Mouse (Mus musculus) yolk sac, embryonic 10.5 days (tissue): ENCODE results near the gene Arid3a.

Experiments used
- DNase-seq: peaks from one replicate; pipeline ENCODE4 v3.0.0-alpha.2; 2017; ENCODE audit warnings: low spot score

Gene Arid3a

DNA sequence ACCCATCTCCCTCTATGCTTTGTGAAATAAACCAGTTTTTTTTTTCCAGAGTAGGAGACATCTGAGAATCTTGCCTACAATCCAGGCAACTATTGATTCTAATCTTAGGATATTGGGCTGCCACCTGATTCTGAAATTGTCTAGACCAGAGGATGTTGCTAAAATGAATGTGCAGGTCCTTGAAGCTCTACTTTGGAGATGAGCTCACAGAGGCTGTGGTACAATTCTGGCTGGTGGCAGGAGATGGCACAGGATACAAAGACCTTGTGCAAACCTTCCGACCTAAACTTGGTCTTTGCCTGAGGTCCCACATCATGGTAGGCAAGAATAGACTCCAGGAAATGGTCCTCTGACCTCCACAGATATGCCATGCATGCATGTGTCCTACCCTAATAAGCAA, 68.8 kb downstream of the Arid3a start:
- no peak for DNase-seq

DNA sequence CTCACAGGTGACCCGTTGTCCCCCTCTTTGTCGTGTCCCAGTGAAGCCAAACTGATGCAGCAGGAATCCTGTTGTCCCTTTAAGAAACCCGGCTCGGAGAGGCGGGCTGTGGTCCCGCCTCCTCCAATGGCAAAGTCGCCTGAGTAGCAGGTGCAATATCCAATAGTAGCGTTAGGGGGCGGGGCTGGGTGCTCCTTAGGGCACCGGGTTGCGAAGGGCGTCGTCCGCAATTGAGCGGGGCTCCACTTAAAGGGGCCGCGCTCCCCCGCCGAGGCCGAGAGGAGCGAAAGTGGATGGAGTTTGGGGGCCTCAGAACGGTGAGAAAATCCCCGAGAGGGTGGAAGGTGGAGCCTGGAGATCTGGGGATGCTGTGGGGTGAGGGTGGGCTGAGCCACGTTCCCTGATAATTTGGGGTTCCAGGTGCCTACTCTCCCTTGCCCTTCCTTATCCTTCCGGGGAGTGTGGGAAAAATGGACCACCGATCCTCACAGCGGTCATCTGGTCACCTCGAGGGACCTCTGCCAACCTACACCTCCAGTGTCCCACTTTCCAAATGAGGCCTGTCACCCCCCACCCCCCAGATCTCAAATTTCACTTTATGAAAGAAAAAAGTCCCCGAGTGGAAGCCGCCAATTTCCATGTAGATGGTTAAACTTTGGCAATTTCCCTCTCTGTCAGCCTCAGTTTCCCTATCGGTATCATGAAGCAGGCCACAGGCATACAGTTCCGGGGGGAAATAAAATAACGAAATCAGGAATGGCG, 69.6 kb downstream of the Arid3a start, which contains the start of gene Abca7:
TSS of gene Abca7 (plus strand) at position 223 of the 762 bp plus-strand sequence.
- peak; percentile 95 for DNase-seq

DNA sequence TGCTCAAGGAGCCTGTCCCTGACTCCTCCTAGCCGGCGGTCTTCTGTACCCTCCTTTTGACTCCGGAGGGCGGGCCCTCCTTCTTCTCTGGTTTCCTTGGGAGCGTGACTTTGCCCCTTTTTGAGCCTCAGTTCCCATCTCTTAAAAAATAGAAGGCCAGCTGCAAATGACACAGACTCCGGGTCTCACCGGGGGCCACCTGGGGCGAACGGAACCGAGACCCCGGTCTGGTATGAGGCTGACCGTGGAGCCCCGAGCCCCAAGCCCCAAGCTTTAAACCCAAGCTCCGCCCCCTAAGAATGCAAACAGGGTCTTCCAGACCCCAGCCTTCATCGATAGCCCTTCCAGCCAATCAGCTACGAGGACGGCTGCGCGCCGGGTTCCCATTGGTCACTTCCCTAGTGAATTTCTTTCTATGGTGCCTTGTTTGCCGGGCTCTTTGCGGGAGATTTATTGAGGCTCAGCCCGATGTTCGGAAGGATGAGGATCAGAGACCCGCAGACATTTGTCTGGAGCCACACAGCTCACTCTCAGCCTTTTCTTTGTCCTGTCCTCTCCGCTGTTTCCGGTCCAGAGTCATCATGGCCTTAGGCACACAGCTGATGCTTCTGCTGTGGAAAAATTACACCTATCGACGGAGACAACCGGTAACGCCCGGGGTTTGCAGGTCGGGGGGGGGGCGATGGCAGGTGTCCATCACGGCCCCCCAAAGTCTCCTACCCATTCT, 70.4 kb downstream of the Arid3a start:
- DNase-seq: peak; percentile 86

DNA sequence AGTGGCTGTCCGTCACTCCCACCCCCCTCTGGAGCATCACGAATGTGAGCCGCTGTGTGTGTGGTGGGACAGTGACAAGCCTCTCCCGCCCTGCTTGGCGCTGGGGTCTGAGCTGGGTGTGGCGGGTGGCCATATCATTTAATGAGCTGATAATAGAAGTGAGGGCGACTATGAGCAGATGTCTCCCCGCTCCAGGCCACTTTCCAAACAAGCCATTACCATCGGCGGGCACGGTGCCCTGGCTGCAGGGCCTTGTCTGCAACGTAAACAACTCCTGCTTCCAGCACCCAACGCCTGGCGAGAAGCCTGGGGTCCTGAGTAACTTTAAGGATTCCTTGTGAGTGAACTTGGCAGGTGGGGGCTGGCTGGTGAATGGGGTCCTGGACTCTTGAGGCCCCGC, 71.0 kb downstream of the Arid3a start:
- DNase-seq: no peak

DNA sequence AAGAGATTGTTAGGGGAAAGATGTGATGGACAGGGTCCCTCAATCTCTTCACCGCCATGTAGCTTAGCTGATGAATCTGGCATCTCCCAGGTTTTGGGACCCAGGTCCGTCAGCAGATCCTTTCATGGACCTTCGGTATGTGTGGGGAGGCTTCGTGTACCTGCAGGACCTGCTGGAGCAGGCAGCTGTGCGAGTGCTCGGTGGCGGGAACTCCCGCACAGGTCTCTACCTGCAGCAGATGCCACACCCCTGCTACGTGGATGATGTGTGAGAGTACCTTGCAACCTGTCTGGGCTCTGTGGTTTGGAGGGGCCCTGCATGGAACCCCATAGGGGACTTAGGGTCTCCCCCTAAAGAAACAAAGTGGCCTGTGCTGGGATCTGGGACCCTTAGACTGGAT, 75.1 kb downstream of the Arid3a start:
- DNase-seq: no peak

DNA sequence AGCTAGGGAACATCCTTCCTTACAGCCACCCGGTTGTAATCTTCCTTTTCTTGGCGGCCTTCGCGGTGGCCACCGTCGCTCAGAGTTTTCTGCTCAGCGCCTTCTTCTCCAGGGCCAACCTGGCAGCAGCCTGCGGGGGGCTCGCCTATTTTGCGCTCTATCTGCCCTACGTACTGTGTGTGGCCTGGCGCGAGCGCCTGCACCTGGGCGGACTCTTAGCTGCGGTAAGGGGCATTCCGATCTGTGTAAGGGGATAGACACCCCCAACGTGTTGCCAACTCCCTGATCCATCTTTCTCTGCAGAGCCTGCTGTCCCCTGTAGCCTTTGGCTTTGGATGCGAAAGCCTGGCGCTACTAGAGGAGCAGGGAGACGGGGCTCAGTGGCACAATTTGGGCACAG, 76.0 kb downstream of the Arid3a start:
- no peak for DNase-seq

DNA sequence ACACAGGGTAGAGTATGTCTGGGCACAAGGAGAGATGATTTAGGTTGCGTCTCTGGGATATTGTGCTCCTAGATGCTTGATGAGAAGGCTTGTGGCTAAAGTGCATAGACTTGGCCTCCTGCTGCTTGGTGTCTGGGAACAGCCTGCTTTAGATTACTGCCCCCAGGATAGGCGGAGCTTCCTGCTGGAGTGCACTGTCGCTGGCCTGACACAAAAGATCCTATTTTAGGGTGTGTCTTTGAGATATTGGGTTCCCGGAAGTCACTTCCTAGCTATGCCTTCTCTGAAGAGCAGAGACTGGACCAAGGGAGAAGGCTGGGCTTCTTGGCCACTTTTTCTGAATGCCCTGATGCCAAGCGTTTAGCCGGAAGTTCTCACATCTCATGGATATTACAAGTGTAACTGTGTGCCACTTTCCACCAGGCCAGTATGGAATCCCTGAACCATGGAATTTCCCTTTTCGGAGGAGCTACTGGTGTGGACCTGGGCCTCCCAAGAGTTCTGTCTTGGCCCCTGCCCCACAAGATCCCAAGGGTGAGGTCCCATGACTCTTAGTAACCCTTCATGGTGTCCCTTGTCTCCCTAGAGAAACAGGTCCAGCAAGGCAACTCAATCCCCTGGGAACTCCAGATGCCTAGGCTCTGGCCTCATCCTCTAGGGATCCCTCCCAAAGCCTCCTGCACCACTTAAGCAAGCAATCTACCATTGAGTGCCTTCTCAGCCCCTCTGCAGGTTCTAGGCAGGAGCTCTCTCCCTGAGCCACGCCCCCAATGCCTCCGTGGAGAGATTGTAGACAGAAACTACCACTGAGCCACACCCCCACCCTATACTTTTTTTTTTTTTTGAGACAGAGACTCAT, 76.8 kb downstream of the Arid3a start:
- DNase-seq: no peak

DNA sequence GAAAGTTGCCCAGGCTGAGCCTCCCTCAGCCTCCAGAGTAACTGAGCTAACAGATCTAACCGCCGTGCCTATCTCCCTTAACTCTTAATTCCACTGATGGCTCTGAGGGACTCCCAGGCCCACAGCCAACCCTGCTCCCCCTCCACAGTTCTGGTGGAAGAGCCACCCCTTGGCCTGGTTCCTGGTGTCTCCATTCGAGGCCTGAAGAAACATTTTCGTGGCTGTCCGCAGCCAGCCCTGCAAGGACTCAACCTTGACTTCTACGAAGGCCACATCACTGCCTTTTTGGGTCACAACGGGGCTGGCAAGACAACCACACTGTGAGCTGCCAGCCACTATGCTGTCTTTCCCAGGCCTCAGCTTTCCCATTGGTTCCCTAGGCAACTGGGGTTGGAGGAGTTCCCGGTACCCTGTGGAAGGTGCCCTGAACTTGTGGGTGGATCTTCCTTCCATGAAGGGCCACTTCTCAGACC, 77.4 kb downstream of the Arid3a start:
- DNase-seq: no peak
